Mouse (Mus musculus) stomach, embryonic 14.5 days (tissue): Measurements from ENCODE around the gene Bhmt. TPM values are rescaled to one million over a fixed set of nuclear protein-coding genes. Genes with fewer than 3 reads are reported as not detected.

Experiments
- ATAC-seq: fragments of 200-750 bp; cut with Nextera tagmentation; 2 replicates; pipeline ENCODE4 v1.8.0; 2017; ENCODE audit warnings: low read depth, moderate TSS enrichment; ENCODE audit not compliant: insufficient number of reproducible peaks, insufficient read depth, low FRiP score
- H3K27ac ChIP-seq: fragments of 300-500 bp; sonication (generic); 2 replicates; pipeline ENCODE4 v1.5.1; 2014; ENCODE audit warnings: mild to moderate bottlenecking, low read length, moderate library complexity, mixed read lengths
- H3K27me3 ChIP-seq: fragments of 300-500 bp; sonication (generic); 2 replicates; pipeline ENCODE4 v1.6.1; 2014; ENCODE audit warnings: low read length, control low read depth, mixed read lengths; ENCODE audit not compliant: control insufficient read depth, insufficient read depth
- H3K36me3 ChIP-seq: fragments of 300-500 bp; sonication (generic); 2 replicates; pipeline ENCODE4 v1.6.1; 2014; ENCODE audit warnings: mild to moderate bottlenecking, control low read depth, low read length, moderate library complexity, mixed read lengths; ENCODE audit not compliant: control insufficient read depth, insufficient read depth
- H3K4me1 ChIP-seq: fragments of 300-500 bp; sonication (generic); 2 replicates; pipeline ENCODE4 v1.6.1; 2014; ENCODE audit warnings: low read length, control low read depth, mixed read lengths; ENCODE audit not compliant: control insufficient read depth, insufficient read depth
- H3K4me2 ChIP-seq: fragments of 300-500 bp; sonication (generic); replicated peaks from 2 replicates; pipeline ENCODE4 v1.6.1; 2014; ENCODE audit warnings: low read depth, low read length, control low read depth
- H3K4me3 ChIP-seq: fragments of 300-500 bp; sonication (generic); 2 replicates; pipeline ENCODE4 v1.5.1; 2014; ENCODE audit warnings: low read depth, low read length, control low read depth
- H3K9ac ChIP-seq: fragments of 300-500 bp; sonication (generic); replicated peaks from 2 replicates; pipeline ENCODE4 v1.6.1; 2014; ENCODE audit warnings: low read depth, mild to moderate bottlenecking, control low read depth, low read length, moderate library complexity, mixed read lengths
- H3K9me3 ChIP-seq: fragments of 300-500 bp; sonication (generic); 2 replicates; pipeline ENCODE4 v1.6.1; 2016; ENCODE audit warnings: low read depth, low read length, control low read depth; ENCODE audit not compliant: control insufficient read depth
- WGBS: fragments of 180-500 bp; shearing (Covaris S2); extraction: QIAGEN DNeasy Blood & Tissue Kit; methylation state at CpG from one replicate; pipeline ENCODE4 v1.1.7; 2014; 5-methylcytosine and 5-hydroxymethylcytosine counted together
- polyA plus RNA-seq: library from polyadenylated mRNA; unstranded; fragments of >200 nt; fragmentation: Nextera tagmentation; extraction: Ambion mirVana; gene quantifications from 2 replicates; pipeline ENCODE4 v1.2.1, GENCODE M21; 2014

Gene Bhmt
- polyA plus RNA-seq: 0.10 TPM in 1 of 2 replicates, not detected in the other

DNA sequence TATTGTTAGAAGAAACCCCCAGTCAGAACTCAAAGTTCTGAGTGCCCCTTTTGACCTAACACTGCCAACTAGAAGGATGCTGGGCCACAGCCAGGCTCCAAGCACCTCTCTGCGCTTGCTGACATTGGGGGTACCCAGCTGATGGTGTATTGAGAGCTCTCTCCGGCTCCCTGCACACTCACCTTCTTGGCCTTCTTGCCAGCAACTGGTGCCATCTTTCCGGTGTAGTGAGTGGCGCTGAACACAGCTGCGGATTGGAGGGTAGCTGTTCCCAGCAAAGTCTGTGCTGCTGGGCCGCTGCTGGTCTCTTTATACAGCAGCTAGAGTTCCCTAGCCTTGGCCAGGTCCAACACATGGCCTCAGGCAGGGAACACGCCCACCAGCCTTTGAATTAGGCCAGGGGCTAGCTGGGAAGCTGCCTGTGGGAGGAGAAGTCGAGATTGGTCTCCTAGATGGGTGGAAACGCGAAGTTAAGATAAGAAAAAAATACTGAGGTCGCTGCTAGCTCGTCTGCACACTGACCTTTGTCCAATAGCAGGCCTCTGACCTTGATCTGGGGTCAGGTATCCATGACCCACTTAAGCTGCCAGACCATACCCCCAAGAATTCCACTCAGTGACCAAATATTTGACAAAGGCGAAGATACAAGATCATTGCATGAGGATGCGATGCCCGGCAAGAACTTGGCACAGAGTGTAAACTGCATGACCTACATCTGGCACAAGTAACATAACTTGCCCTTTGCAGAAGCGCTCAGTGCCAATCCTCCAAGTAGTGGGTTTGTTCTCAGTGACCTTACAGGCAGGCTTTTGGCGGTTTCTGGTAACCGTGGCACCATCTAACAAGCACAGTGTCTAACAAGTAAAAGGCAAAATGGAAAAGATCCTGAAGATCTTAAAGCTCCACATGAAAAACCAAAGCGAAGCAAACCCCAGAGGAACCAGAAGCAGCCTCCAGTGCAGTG is at the start of gene Bhmt:
TSS of gene Bhmt (minus strand) at position 680 of the 964 bp plus-strand sequence.
- Histone ChIP-seq H3K27ac (no peak within 1 kb of the TSS), H3K9me3 (no peaks in the 10 kb centered on the region), H3K4me2 (no peak within 1 kb of the TSS), H3K4me3 (no peak within 1 kb of the TSS), H3K4me1 (no peaks in the 10 kb centered on the region), H3K27me3 (no peaks in the 10 kb centered on the region), H3K9ac (no peak within 1 kb of the TSS), H3K36me3 (no peaks in the 10 kb centered on the region)
- 66% methylated on average over 19 of the region's 19 CpGs for WGBS
- ATAC-seq: no peak

GRCm38 (mm10) chr13:93687321-93687720 is 49.6 kb upstream of the Bhmt start:
- WGBS: 17% methylated on average over 5 of the region's 5 CpGs
- Histone ChIP-seq H3K4me3 (no peak overlapping the region), H3K9ac (no peak overlapping the region), H3K27me3 (no peaks in the 10 kb centered on the region), H3K36me3 (no peaks in the 10 kb centered on the region), H3K9me3 (no peaks in the 10 kb centered on the region), H3K27ac (no peak overlapping the region), H3K4me1 (no peaks in the 10 kb centered on the region), H3K4me2 (no peak overlapping the region)
- no peak for ATAC-seq

DNA sequence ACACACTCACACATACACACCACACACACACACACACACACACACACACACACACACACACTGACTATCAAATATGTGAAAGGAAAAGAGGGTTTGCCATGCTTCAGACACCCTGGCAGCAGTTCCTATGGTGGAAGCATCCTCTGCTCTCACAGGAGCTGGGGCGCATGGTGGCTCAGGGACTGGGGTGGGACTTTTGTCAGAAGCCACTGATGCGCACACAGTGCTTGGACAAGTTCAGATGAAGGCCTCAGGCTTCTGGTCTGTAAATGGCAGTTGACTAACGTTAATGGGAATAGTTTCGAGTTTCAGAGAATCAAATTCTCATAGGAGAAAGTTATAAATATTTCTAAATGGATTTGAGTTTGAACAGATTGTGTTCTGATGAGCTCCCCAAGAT is 47.5 kb upstream of the Bhmt start:
- Histone ChIP-seq H3K9me3 (no peaks in the 10 kb centered on the region), H3K4me1 (no peaks in the 10 kb centered on the region), H3K36me3 (no peaks in the 10 kb centered on the region), H3K27me3 (no peaks in the 10 kb centered on the region), H3K4me2 (no peak overlapping the region), H3K27ac (no peak overlapping the region), H3K9ac (no peak overlapping the region), H3K4me3 (no peak overlapping the region)
- no peak for ATAC-seq
- WGBS: 88% methylated on average over 4 of the region's 4 CpGs

GRCm38 (mm10) chr13:93683336-93683735 is 45.6 kb upstream of the Bhmt start:
- Histone ChIP-seq H3K27ac (no peak overlapping the region), H3K9me3 (no peaks in the 10 kb centered on the region), H3K4me3 (no peak overlapping the region), H3K4me2 (no peak overlapping the region), H3K4me1 (no peaks in the 10 kb centered on the region), H3K36me3 (no peaks in the 10 kb centered on the region), H3K9ac (no peak overlapping the region), H3K27me3 (no peaks in the 10 kb centered on the region)
- ATAC-seq: no peak

GRCm38 (mm10) chr13:93676864-93677263 is 39.1 kb upstream of the Bhmt start:
- Histone ChIP-seq H3K4me3 (no peak overlapping the region), H3K27ac (no peak overlapping the region), H3K9ac (no peak overlapping the region), H3K9me3 (no peaks in the 10 kb centered on the region; the same call in 1 of the 2 replicates), H3K36me3 (no peaks in the 10 kb centered on the region), H3K4me1 (no peaks in the 10 kb centered on the region), H3K4me2 (no peak overlapping the region), H3K27me3 (no peaks in the 10 kb centered on the region)
- 72% methylated on average over 9 of the region's 9 CpGs for WGBS
- ATAC-seq: no peak

DNA sequence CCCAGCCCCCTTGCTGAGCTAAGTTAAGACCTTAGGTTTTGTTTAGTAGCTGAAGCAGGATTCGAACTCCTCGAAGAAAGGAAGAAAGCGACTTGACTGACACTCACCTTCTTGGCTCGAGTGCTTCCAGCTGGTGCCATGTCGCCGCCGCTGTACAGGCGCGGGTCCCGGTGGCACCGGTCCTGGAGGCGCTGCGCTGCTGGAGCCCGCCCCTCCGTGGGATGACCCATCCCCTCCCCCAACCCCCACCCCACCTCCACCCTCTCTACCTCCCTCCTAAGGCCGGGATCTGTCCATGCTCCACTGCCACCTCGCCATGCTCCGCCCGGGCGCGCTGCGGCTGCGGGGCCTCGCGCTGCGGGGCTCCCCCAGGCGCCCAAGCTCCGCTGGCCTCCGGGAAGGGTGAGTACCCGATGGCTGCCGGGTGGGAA is 36.4 kb upstream of the Bhmt start, which contains the start of the genes Bhmt2 and Dmgdh:
TSS of gene Bhmt2 (minus strand) at position 172 of the 431 bp plus-strand sequence.
TSS of gene Dmgdh (plus strand) at position 303 of the 431 bp plus-strand sequence.
- ATAC-seq: no peak
- Histone ChIP-seq H3K36me3 (no peaks in the 10 kb centered on the region), H3K4me3 (peak within 1 kb of the TSS; percentile 15; the same call in 1 of the 2 replicates), H3K9ac (no peak within 1 kb of the TSS), H3K27me3 (no peaks in the 10 kb centered on the region), H3K4me2 (peak within 1 kb of the TSS; percentile 27), H3K27ac (no peak within 1 kb of the TSS), H3K4me1 (no peaks in the 10 kb centered on the region), H3K9me3 (no peaks in the 10 kb centered on the region; the same call in 1 of the 2 replicates)
- WGBS: 11% methylated on average over 31 of the region's 31 CpGs

- Histone ChIP-seq H3K27me3 (no peaks in the 10 kb centered on the region), H3K4me2 (no peak overlapping the region), H3K9me3 (no peaks in the 10 kb centered on the region; the same call in 1 of the 2 replicates), H3K27ac (no peak overlapping the region), H3K36me3 (no peaks in the 10 kb centered on the region), H3K4me1 (no peaks in the 10 kb centered on the region), H3K9ac (no peak overlapping the region), H3K4me3 (no peak overlapping the region)
- ATAC-seq: no peak
- WGBS: 60% methylated on average over 2 of the region's 2 CpGs
Measured at GRCm38 (mm10) chr13:93673296-93673695, 35.5 kb upstream of the Bhmt start.

DNA sequence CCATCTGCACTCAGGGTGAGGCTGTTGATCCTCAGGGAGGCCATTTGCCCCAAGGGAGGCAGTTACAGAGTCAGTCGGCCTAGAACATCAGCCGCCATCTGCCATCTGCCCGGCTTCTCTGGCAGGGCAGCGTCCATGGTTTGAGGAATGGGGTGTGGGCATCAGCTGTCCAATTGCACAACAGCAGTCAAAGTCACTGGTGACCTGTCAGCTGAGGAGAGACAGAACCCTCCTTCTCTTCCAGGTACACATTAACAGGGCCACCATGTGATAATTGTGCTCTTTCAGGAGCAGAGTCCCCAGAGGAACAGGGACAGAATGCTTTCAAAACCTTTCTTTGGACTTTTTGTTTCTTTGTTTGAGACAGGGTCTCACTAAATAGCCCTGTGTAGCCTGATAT is 34.6 kb upstream of the Bhmt start:
- H3K36me3 ChIP-seq: no peaks in the 10 kb centered on the region
- no peak overlapping the region for H3K9ac ChIP-seq
- no peaks in the 10 kb centered on the region; the same call in 1 of the 2 replicates for H3K9me3 ChIP-seq
- H3K27ac ChIP-seq: no peak overlapping the region
- WGBS: 86% methylated on average over 4 of the region's 4 CpGs
- no peak for ATAC-seq
- H3K27me3 ChIP-seq: no peaks in the 10 kb centered on the region
- no peak overlapping the region for H3K4me2 ChIP-seq
- no peaks in the 10 kb centered on the region for H3K4me1 ChIP-seq
- H3K4me3 ChIP-seq: no peak overlapping the region
